In genomic region chr11:78550168-78551058, GRCm38 (mm10) we compare ENCODE assay signal across 8 mouse cellular contexts. TPM values are rescaled to one million over a fixed set of nuclear protein-coding genes. Genes with fewer than 3 reads are reported as not detected.
DNase-seq lines count a peak whose midpoint lies in the region; ATAC-seq lines count a peak whose summit lies in the region.

Gene Tmem97, minus strand, starts transcription at chr11:78550777.

- DNase-seq in adipocyte (ENCODE audit: low spot score) = peak; percentile 97
- DNase-seq in embryo, embryonic 10 days (ENCODE audit: low spot score) = peak; percentile 98
- DNase-seq in gastrocnemius, postnatal 10 days = peak; percentile 89
- peak; percentile 97 for DNase-seq in induced T-regulatory cell, adult 2 months (ENCODE audit: low read depth)
- peak; percentile 92 to 98 for DNase-seq in left cerebral cortex, adult 9 months (ENCODE audit: low spot score in 2 of 2)
- peak; percentile 95 for DNase-seq in right cerebral cortex, postnatal 14 days
- peak; percentile 89 to 95 for DNase-seq in urinary bladder, postnatal 36 days (ENCODE audit: low spot score in 2 of 2)

- peak; percentile 99 for ATAC-seq in megakaryocyte progenitor cell, adult 5-6 weeks (replicated peaks; ENCODE audit: poor library complexity)

RNA-seq across cellular contexts. Expression of gene Tmem97, which starts in this region (rescaled TPM):
- total RNA-seq in gastrocnemius, postnatal 10 days (2021) = 10 to 100 TPM; 11.9 to 13.9 TPM
- total RNA-seq in megakaryocyte progenitor cell, adult 5-6 weeks (2015) = 102 and 108 TPM in 2 replicates
- 77.5 and 77.9 TPM in 2 replicates for total RNA-seq in megakaryocyte progenitor cell, adult 5-6 weeks (2017)

Comparison
In these comparisons a context has a peak if more than half of its experiments do, and no peak if none do; other contexts are left out.
1. Peak in every context shown above with its lines: DNase-seq and ATAC-seq.
2. RNA of gene Tmem97 (total RNA-seq): 77.5 to 108 TPM in megakaryocyte progenitor cell, adult 5-6 weeks; 11.9 to 13.9 TPM in gastrocnemius, postnatal 10 days; every median in the first group is over 4 times any median in the second.